Mouse (Mus musculus): Measurements from ENCODE around the gene Six3.
A peak's percentile ranks its signal among the peaks of the same experiment; 100 is the strongest.

Six3 gene

GRCm38 (mm10) chr17:85626091-85626860 is 12.9 kb downstream of the Six3 start:
- DNase-seq (ENCODE audit: low spot score) = no peak

DNA sequence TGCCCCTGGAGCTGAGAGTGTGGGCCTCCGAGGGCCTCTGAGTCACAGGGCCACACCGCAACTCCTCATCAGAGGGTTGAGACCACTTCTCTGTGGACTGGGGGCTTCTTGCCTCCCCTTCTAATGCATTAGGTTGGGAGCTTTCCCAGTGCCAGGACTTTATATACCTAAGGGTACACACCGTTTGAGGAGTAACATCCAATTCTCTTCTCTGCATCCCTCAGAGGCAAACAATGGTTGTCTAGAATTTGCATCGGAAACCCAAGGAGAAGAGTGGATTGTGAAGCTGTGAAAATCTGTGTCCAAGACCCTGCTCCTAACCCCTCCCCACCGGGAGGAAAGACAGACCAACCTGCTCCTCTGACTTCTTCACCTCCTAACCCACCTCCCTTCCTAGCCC is 14.3 kb downstream of the Six3 start:
- DNase-seq (ENCODE audit: low spot score) = no peak

DNA sequence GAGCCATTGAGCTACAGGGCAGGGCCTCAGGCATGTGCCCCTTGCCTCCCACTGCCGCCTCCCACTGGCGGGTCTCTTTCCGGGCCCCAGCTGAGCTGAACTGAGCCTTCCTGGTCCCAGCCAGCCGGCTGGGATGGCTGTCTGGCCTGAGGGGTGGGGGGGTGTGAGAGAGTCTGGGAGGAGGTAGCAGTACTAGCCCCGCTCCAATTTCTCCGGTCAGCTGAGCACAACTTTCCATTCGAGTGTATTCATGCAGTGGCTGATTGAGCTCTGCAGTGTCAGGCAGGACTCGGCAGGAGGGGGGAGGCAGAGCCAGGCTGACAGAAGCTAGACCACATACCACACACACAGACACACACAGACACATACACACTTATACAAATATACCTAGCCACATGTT is 15.4 kb downstream of the Six3 start:
- DNase-seq (ENCODE audit: low spot score) = no peak

DNA sequence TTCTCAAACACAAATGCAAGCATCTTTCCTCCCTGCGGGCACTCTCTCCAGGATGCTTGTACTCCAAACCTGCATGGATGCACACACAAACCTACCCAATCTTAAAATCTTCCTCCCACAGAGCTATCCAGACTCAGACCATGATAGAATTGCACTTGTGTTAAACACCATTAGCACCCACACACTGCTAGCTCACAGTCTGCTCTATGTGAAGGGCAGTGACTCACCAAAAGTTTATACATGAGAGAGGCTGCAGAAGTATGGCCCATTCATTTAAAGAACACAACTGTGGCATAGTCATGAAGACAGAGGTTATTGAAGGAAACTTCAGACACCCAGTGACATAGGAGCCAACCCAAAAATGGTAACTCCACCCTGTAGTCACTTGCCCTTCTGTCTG is 16.0 kb downstream of the Six3 start:
- DNase-seq (ENCODE audit: low spot score) = no peak

GRCm38 (mm10) chr17:85630296-85631050 is 17.1 kb downstream of the Six3 start:
- no peak for DNase-seq (ENCODE audit: low spot score)

DNA sequence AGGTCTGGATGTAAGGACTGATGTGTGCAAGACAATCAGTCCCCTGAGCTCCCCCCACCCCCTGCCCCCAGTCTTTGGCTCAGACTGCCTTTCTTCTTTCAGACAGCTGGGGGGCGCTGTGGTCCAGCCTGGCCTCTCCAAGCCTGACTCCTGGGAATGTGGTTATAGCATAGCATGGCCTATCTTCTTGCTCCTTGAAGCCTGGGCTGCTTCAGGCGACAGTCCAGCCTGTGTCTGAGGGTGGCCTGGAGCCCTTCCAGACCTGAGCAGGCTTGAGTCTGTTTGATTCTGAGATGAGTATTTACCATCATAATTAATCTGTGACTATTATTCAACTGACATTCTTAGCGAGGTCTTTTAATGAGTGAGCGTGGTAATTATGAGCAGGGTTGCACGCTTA is 17.7 kb downstream of the Six3 start:
- DNase-seq (ENCODE audit: low spot score) = no peak

GRCm38 (mm10) chr17:85633619-85634018 is 20.2 kb downstream of the Six3 start:
- no peak for DNase-seq (ENCODE audit: low spot score)

- no peak for DNase-seq (ENCODE audit: low spot score)
Measured at GRCm38 (mm10) chr17:85637876-85638275, 24.5 kb downstream of the Six3 start.

DNA sequence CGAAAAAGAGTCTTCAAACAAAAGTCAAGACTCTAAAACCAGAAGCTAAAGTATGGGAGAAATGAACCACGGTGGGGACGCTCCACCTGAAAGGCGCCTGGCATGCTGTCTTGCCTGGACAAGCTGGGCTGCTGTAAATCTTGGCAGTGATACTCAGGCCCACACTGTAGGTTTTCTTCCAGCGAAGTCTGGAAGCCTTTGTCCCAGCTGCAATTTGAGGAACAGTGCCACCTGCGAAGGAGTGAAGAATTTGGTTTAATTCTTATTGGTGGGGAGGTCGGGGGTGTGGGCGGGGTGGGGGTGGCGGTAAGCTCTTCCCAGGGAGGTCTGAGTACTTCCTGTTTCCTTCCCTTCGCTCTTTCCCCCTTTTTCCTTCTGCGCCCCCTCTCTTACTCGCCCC is 31.9 kb downstream of the Six3 start:
- DNase-seq (ENCODE audit: low spot score) = no peak

- DNase-seq (ENCODE audit: low spot score) = peak; percentile 40
Measured at GRCm38 (mm10) chr17:85645718-85646665, 32.6 kb downstream of the Six3 start.

GRCm38 (mm10) chr17:85660016-85660415 is 46.6 kb downstream of the Six3 start:
- no peak for DNase-seq (ENCODE audit: low spot score)

DNA sequence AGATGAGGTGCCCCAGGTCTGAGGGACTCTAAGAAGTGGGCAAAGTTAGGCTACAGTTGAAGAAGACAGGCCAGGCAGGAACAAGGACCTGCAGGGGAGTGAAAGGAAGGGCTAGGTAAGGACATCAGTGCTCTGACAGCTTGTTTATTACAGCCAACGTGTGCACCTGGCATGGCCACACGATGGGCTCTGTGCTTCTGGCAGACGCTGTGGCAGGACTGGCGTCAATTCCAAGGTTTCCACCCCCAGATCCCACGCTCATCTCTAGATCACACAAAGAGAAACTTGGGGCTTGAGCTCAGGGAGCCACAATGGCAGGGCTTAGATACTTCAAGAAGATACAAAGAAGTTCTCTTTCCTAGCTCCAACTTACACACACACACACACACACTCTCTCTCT is 48.1 kb downstream of the Six3 start:
- DNase-seq (ENCODE audit: low spot score) = no peak

DNA sequence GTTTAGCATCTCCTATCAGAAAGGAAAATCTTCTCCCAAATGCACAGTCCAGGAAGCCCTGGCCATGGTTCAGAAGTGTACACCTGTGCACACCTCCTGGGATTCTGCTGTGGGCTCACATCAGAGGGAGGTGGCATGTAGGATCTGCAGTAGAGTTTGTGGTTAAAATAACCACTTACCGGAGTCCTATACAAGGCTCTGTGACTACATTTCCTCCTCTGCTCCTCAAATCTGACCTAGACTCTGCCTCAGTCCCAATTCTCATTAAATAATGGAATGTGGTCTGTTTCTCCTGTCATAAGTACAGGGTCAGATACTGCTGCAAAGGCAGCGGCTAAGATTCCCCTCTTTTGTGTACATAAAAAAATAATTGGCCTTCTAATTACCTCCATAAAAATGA is 50.8 kb downstream of the Six3 start:
- no peak for DNase-seq (ENCODE audit: low spot score)

- peak; percentile 55 for DNase-seq (ENCODE audit: low spot score)
Measured at GRCm38 (mm10) chr17:85664618-85665320, 51.4 kb downstream of the Six3 start.

All from yolk sac, embryonic 10.5 days (tissue).